Mouse (Mus musculus) small intestine, adult 2 months (tissue): ENCODE data around the gene Tedc1.

Source experiments
- CTCF ChIP-seq: fragments of 200-500 bp; IDR thresholded peaks from 2 replicates; pipeline ENCODE4 v1.5.1; 2012; ENCODE audit warnings: low read depth, mild to moderate bottlenecking, control low read depth, inconsistent platforms, low read length, moderate library complexity, mixed read lengths; ENCODE audit not compliant: insufficient replicate concordance, insufficient read length; ENCODE audit errors: extremely low read depth
- POLR2A ChIP-seq: fragments of 200-500 bp; IDR thresholded peaks from 2 replicates; pipeline ENCODE4 v1.6.1; 2012; ENCODE audit warnings: low read depth, mild to moderate bottlenecking, control low read depth, inconsistent platforms, low read length, moderate library complexity

DNA sequence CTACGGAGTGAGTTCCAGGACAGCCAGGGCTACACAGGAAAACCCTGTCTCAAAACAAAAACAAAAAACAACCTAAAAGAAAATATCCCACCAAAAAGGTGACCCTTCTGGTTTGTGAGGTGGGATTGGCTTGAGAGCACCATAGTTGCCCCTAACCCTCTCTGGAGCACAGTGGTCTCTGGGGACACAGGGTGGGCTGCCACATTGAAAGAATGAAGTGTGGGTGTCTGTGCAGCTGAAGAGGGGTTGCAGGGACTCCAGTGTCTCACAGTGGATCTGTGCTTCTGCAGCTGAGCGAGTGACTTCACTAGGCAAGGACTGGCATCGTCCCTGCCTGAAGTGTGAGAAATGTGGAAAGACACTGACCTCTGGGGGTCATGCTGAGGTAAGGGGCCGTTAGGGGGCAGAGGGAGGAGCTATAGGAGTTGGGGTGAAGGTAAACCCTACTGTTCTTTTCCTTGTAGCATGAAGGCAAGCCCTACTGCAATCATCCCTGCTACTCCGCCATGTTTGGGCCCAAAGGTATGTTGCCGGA, 3.2 kb upstream of the Tedc1 start:
- TF ChIP-seq CTCF (no peak), POLR2A (no peak)
